Mouse (Mus musculus) spleen, adult 2 months (tissue): ENCODE measurements at regions not wholly inside any gene's neighbourhood (a gene's known extent, or its start where the extent isn't known, plus 50 kb on each side); places are given as distances from the start of the nearest gene placed in this dataset.

Experiments used
- CTCF ChIP-seq: fragments of 200-500 bp; IDR thresholded peaks from 2 replicates; pipeline ENCODE4 v1.5.1; 2011; ENCODE audit warnings: mild to moderate bottlenecking, inconsistent platforms; ENCODE audit not compliant: insufficient read depth, insufficient read length, insufficient replicate concordance; ENCODE audit errors: extremely low read depth
- POLR2A ChIP-seq: fragments of 200-500 bp; IDR thresholded peaks from 2 replicates; pipeline ENCODE4 v1.6.1; 2011; ENCODE audit warnings: low read depth, low read length, inconsistent platforms

DNA sequence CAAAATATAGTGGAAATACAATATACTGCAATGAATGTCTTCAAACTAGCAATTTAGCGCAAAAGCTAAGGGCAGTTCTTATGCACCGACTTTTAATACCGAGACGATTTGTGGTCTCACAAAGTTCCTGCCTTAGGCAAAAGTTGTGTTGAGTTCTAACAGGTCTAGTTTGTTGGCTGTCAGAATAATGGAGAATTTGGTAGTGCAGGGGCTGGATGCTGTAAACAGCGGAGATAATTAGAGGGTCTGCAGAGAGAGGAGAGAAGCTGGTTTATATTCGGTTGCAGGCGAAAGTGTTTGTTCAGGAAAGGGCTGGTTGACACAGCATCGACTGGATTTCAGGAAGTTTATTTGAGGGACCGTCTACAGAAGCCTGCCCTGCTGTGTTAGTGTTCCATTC lies 339.7 kb upstream of the Nr2f2 start:
- TF ChIP-seq CTCF = no peak
- TF ChIP-seq POLR2A = no peak
